10 mouse cellular contexts compared by ENCODE assay signal in the genomic region with DNA sequence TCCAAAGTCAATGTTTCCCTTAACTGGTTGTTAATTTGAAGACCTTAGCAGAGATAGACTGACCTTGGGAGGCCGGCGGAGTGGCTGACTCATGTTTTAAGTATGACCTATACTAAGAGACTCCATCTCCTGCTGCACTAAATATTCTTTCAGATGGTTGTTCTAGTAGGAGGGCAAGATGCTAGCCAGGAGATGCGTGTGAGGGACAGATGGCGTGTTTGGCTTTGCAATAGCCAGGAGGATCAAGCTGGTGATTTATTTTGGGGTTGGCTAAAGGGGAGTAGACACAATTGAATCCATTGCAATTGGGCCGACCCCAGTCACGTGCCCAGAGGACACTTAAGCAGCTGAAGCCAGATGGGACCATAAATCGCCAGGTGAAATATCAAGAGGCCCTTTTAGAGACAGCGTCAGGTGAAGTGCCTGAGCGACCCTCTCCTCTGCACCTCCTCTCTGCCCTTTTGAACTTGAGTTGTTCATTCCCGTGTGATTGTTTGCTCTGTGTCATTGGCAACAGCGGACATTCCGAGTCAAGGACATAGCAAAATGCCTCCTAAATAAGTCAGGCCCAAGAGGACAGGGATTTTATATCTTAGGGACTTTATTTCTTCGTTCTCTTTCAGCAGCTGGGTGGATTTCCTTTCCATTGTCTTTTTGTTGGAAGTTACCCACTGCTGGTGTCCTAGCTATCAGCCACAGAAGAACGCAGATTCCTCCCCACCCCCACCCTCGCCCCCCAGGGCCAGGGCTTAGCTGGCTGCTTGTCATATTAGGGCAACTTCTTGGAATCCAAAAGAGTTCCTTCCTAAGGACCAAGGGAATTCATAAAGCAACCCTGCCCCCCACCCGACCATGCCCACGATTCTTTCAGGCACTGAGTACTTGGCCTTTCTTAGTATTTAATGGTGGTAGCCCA.
DNase-seq lines count a peak whose midpoint lies in the region; ATAC-seq and TF ChIP-seq lines count a peak whose summit lies in the region.
"Had no signal": no experiment of that assay in that cellular context is flagged by ENCODE, and none has a peak within 500 bp of the region (broad histone marks: within the 10 kb centered on the region; RNA-seq: fewer than 3 reads in every experiment).

No protein-coding gene starts in this region.

- no peaks in the 10 kb centered on the region for H3K36me3 ChIP-seq in heart, embryonic 12.5 days
- H3K36me3 ChIP-seq in midbrain, postnatal 0 days (ENCODE audit: insufficient read depth, low read length): no peaks in the 10 kb centered on the region; the same call in 1 of the 2 replicates
- H3K36me3 ChIP-seq in midbrain, embryonic 10.5 days: peaks cover 2% of the 10 kb centered on the region

- ATAC-seq in heart, embryonic 12.5 days (ENCODE audit: insufficient number of reproducible peaks, low FRiP score): no peak
- no peak; the same call in 1 of the 2 replicates for ATAC-seq in midbrain, postnatal 0 days (ENCODE audit: low FRiP score)

- H3K4me3 ChIP-seq in heart, embryonic 12.5 days: no peak overlapping the region
- no peak overlapping the region for H3K4me3 ChIP-seq in midbrain, postnatal 0 days (ENCODE audit: low read depth, low read length)
- no peak overlapping the region for H3K4me3 ChIP-seq in midbrain, embryonic 10.5 days
- H3K4me3 ChIP-seq: heart, adult 2 months; megakaryocyte, embryonic 14.5 days had no signal

- TF ChIP-seq CTCF in midbrain, postnatal 0 days (IDR thresholded peaks at IDR 0.05): no peak

- peak overlapping the region; percentile 20; the same call in 1 of the 2 replicates for H3K27ac ChIP-seq in heart, embryonic 12.5 days (ENCODE audit: poor library complexity, severe bottlenecking)
- H3K27ac ChIP-seq in midbrain, postnatal 0 days (ENCODE audit: low read depth, low read length): no peak overlapping the region
- no peak overlapping the region; the same call in 1 of the 2 replicates for H3K27ac ChIP-seq in midbrain, embryonic 10.5 days (replicated peaks)
- H3K27ac ChIP-seq: heart, adult 2 months had no signal

- H3K27me3 ChIP-seq in heart, embryonic 12.5 days (replicated peaks): no peaks in the 10 kb centered on the region
- H3K27me3 ChIP-seq in midbrain, postnatal 0 days (ENCODE audit: insufficient read depth, low read length): no peaks in the 10 kb centered on the region
- H3K27me3 ChIP-seq in midbrain, embryonic 10.5 days (ENCODE audit: low read depth, poor library complexity, severe bottlenecking): peaks cover 34% of the 10 kb centered on the region

- H3K9me3 ChIP-seq in heart, embryonic 12.5 days (replicated peaks): no peaks in the 10 kb centered on the region
- H3K9me3 ChIP-seq in midbrain, postnatal 0 days (ENCODE audit: low read length): no peaks in the 10 kb centered on the region
- H3K9me3 ChIP-seq in midbrain, embryonic 10.5 days (replicated peaks): no peaks in the 10 kb centered on the region
- H3K9me3 ChIP-seq: megakaryocyte, embryonic 14.5 days had no signal

- no peak for DNase-seq in heart, adult 8-10 months (ENCODE audit: low spot score)
- peak; percentile 61 for DNase-seq in midbrain, postnatal 0 days (ENCODE audit: low spot score)
- DNase-seq in midbrain, embryonic 10.5 days (ENCODE audit: low spot score): no peak
- DNase-seq in cerebellum, adult 9-10 months: peak; percentile 94
- DNase-seq in yolk sac, embryonic 10.5 days (ENCODE audit: low spot score): peak; percentile 66
- DNase-seq in c-Kit-positive CD71-positive TER-119-positive erythroid progenitor cells, embryonic 14.5 days (ENCODE audit: low spot score): no peak
- DNase-seq in layer of hippocampus, adult 11-12 months (ENCODE audit: low spot score): no peak

- peaks cover 75% of the 10 kb centered on the region for H3K4me1 ChIP-seq in heart, embryonic 12.5 days (replicated peaks)
- no peaks in the 10 kb centered on the region for H3K4me1 ChIP-seq in midbrain, postnatal 0 days (ENCODE audit: insufficient read depth, low read length)
- H3K4me1 ChIP-seq in midbrain, embryonic 10.5 days: peaks cover 50% of the 10 kb centered on the region

- no peak overlapping the region for H3K9ac ChIP-seq in heart, embryonic 12.5 days
- no peak overlapping the region for H3K9ac ChIP-seq in midbrain, postnatal 0 days (replicated peaks; ENCODE audit: low read length, poor library complexity, severe bottlenecking)

- peak overlapping the region; percentile 19; the same call in 1 of the 2 replicates for H3K4me2 ChIP-seq in heart, embryonic 12.5 days
- H3K4me2 ChIP-seq in midbrain, postnatal 0 days (ENCODE audit: low read depth, low read length, poor library complexity, severe bottlenecking): no peak overlapping the region

- 45% methylated on average over 17 of the region's 17 CpGs for WGBS in heart, embryonic 12.5 days
- WGBS in midbrain, postnatal 0 days: 65% methylated on average over 17 of the region's 17 CpGs
- 79% methylated on average over 17 of the region's 17 CpGs for WGBS in midbrain, embryonic 10.5 days

Comparison
In these comparisons a context has a peak if more than half of its experiments do, and no peak if none do; other contexts are left out.
1. DNase-seq: peak in midbrain, postnatal 0 days (single experiment), cerebellum, adult 9-10 months (single experiment) and yolk sac, embryonic 10.5 days (single experiment); none in heart, adult 8-10 months (single experiment), midbrain, embryonic 10.5 days (single experiment), c-Kit-positive CD71-positive TER-119-positive erythroid progenitor cells, embryonic 14.5 days (single experiment) and layer of hippocampus, adult 11-12 months (single experiment).